Mouse (Mus musculus) thymus, adult 2 months (tissue): ENCODE results near the gene Pus7.

ENCODE experiments used
- CTCF ChIP-seq: fragments of 200-500 bp; IDR thresholded peaks from 2 replicates; pipeline ENCODE4 v1.5.1; 2012; ENCODE audit warnings: mild to moderate bottlenecking, control low read depth, low read length, moderate library complexity, borderline replicate concordance; ENCODE audit not compliant: control insufficient read depth, poor library complexity, insufficient read depth; ENCODE audit errors: extremely low read depth
- POLR2A ChIP-seq: fragments of 200-500 bp; IDR thresholded peaks from 2 replicates; pipeline ENCODE4 v1.6.1; 2012; ENCODE audit warnings: mild to moderate bottlenecking, low read length, control low read depth, moderate library complexity; ENCODE audit not compliant: control insufficient read depth, poor library complexity, insufficient read depth; ENCODE audit errors: extremely low read depth

DNA sequence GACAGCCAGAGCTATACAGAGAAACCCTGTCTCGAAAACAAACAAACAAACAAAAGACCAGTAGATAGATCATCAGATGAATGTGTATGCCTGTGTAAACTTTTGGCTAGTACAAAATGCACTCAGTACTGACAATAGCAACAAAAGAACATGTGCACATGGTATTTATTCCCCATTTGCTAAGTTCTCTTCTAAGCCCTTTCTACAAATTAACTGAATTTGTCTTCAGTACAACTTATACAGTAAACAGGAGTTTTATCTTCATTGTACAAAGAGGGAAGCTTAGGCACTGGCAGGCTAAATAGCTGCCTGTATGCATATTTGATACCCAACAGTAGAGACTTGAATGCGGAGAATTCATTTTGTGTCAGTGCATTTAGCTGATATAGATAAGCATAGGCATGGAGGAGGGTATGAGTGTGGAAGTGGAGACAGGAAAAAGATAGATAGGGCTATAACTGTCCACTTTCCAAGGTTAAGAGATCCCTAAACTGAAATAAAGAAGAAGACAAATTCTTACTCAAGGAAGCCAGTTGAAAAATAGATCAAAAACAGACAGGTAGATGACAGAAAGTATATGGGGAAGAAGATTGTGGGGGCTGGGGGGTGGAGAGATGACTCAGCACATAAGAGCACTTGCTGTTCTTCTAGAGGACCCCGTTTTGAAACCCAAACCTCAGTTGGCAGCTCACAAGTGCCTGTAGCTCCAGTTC lies 65.9 kb downstream of the Pus7 start:
- TF ChIP-seq POLR2A (no peak), CTCF (no peak)
